Mouse (Mus musculus) liver, embryonic 16.5 days (tissue): Measurements from ENCODE around the gene Arnt. TPM values are rescaled to one million over a fixed set of nuclear protein-coding genes. Genes with fewer than 3 reads are reported as not detected.

Experiments
- ATAC-seq: fragments of 200-750 bp; cut with Nextera tagmentation; 2 replicates; pipeline ENCODE4 v1.8.0; 2017; ENCODE audit warnings: low read depth, mild to moderate bottlenecking, moderate number of reproducible peaks, moderate library complexity
- H3K27ac ChIP-seq: fragments of 300-500 bp; sonication (generic); 2 replicates; pipeline ENCODE4 v1.5.1; 2014; ENCODE audit warnings: mild to moderate bottlenecking, low read length
- H3K27me3 ChIP-seq: fragments of 300-500 bp; sonication (generic); 2 replicates; pipeline ENCODE4 v1.6.1; 2014; ENCODE audit warnings: low read depth, low read length, mixed read lengths; ENCODE audit not compliant: control insufficient read depth, insufficient read depth
- H3K36me3 ChIP-seq: fragments of 300-500 bp; sonication (generic); 2 replicates; pipeline ENCODE4 v1.6.1; 2014; ENCODE audit warnings: mild to moderate bottlenecking; ENCODE audit not compliant: control insufficient read depth, insufficient read depth
- H3K4me1 ChIP-seq: fragments of 300-500 bp; sonication (generic); 2 replicates; pipeline ENCODE4 v1.6.1; 2014; ENCODE audit warnings: low read depth, low read length, mixed read lengths; ENCODE audit not compliant: control insufficient read depth
- H3K4me2 ChIP-seq: fragments of 300-500 bp; sonication (generic); 2 replicates; pipeline ENCODE4 v1.6.1; 2014; ENCODE audit warnings: low read depth, low read length, mixed read lengths
- H3K4me3 ChIP-seq: fragments of 300-500 bp; sonication (generic); 2 replicates; pipeline ENCODE4 v1.5.1; 2014; ENCODE audit warnings: low read depth, mild to moderate bottlenecking, low read length
- H3K9ac ChIP-seq: fragments of 300-500 bp; sonication (generic); 2 replicates; pipeline ENCODE4 v1.6.1; 2014; ENCODE audit warnings: low read depth, low read length
- H3K9me3 ChIP-seq: fragments of 300-500 bp; sonication (generic); replicated peaks from 2 replicates; pipeline ENCODE4 v1.6.1; 2016; ENCODE audit warnings: low read length; ENCODE audit not compliant: control insufficient read depth
- WGBS: fragments of 180-500 bp; shearing (Covaris S2); extraction: QIAGEN DNeasy Blood & Tissue Kit; methylation state at CpG from one replicate; pipeline ENCODE4 v1.1.7; 2014; ENCODE audit not compliant: insufficient replicate concordance; 5-methylcytosine and 5-hydroxymethylcytosine counted together
- polyA plus RNA-seq: library from polyadenylated mRNA; unstranded; fragments of >200 nt; fragmentation: Nextera tagmentation; extraction: Ambion mirVana; gene quantifications from 2 replicates; pipeline ENCODE4 v1.2.1, GENCODE M21; 2015

Arnt gene
- polyA plus RNA-seq, 1 experiment from 2014 or later = 16.9 TPM

DNA sequence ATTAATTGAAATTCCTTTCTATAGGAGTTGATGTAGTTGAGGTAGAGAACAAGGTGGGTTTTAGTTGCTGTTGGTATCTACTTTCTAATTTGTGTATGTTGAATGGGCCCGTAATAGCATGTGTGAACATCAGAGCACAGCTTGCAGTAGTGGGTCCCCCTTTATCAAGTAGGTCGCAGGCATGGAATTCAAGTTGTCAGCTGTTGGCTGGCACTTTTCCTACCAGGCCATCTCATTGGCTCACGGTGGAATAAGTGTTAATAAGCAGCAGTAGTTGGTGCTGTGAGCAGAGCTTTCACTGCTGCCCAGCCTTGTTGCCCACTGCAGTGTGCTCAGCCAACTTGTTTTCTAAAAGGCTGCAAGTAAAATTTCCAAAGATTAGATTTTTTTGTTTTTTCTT, 54.5 kb downstream of the Arnt start:
- whole genome bisulfite sequencing = 61% methylated on average over 3 of the region's 3 CpGs
- no peak for ATAC-seq

DNA sequence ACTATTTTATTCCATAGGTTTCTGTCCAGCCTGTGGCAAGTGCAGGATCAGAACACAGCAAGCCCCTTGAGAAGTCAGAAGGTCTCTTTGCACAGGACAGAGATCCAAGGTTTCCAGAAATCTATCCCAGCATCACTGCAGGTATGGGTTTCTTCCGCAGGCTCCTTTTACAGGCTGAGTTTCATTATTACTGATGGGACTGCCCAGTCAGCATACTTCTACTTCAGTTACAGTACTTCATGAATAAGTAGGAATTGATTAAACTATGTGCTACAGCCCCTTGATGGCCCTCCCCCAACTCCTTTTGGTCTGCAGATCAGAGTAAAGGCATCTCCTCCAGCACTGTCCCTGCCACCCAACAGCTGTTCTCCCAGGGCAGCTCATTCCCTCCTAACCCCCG, 56.0 kb downstream of the Arnt start:
- Histone ChIP-seq H3K9ac (no peak overlapping the region), H3K4me1 (no peaks in the 10 kb centered on the region), H3K27ac (no peak overlapping the region), H3K9me3 (no peaks in the 10 kb centered on the region), H3K4me3 (no peak overlapping the region), H3K4me2 (no peak overlapping the region), H3K36me3 (peaks cover 54% of the 10 kb centered on the region), H3K27me3 (no peaks in the 10 kb centered on the region)
- 95% methylated on average over 2 of the region's 2 CpGs for WGBS
- ATAC-seq = no peak

More for the DNA sequence above, 54.5 kb downstream of the Arnt start:
- Histone ChIP-seq H3K4me2 (no peak overlapping the region), H3K9me3 (no peaks in the 10 kb centered on the region), H3K9ac (no peak overlapping the region), H3K36me3 (peaks cover 46% of the 10 kb centered on the region), H3K4me1 (no peaks in the 10 kb centered on the region), H3K4me3 (no peak overlapping the region), H3K27ac (no peak overlapping the region), H3K27me3 (no peaks in the 10 kb centered on the region)

DNA sequence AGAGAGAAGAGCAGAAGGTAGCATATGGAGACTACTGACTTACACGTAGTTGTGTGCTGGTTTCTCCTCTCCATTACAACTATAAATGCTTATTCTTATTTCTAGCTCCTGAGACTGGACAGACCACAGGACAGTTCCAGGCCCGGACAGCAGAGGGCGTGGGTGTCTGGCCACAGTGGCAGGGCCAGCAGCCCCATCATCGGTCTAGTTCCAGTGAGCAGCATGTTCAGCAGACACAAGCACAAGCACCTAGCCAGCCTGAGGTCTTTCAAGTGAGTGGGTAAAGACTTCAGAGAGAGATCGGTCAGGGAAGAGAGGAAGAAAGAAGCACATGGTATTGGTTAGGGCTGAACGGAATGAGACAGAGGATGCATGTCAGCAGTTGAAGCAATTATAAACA, 60.2 kb downstream of the Arnt start:
- H3K9me3 ChIP-seq = no peaks in the 10 kb centered on the region
- H3K27me3 ChIP-seq = no peaks in the 10 kb centered on the region
- 55% methylated on average over 6 of the region's 6 CpGs for WGBS
- ATAC-seq = 0 out of 2 replicates have a peak, but pooled peaks have one; percentile 19
- H3K36me3 ChIP-seq = peaks cover 49% of the 10 kb centered on the region
- H3K4me3 ChIP-seq = no peak overlapping the region
- no peak overlapping the region for H3K27ac ChIP-seq
- no peak overlapping the region for H3K9ac ChIP-seq
- H3K4me1 ChIP-seq = no peaks in the 10 kb centered on the region
- H3K4me2 ChIP-seq = no peak overlapping the region

DNA sequence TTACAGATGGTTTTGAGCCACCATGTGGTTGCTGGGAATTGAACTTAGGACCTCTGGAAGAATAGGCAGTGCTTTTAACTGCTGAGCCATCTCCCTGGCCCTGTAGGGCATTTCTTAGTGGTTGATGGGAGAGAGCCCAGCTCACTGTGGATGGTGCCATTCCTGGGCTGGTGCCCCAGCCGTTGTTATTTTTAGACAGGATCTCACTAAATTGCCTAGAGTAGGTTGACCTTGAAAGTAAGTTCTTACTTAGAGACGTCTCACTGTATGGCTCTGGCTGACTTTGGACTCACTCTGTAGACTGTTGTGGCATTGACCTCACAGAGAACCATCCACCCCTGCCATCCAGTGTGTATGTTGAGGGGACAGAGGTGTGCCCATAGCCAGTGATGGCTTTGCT, 64.0 kb downstream of the Arnt start:
- no peak overlapping the region for H3K27ac ChIP-seq
- no peak overlapping the region for H3K9ac ChIP-seq
- 71% methylated on average over 2 of the region's 2 CpGs for WGBS
- H3K4me1 ChIP-seq = no peaks in the 10 kb centered on the region
- no peak for ATAC-seq
- no peaks in the 10 kb centered on the region for H3K27me3 ChIP-seq
- H3K9me3 ChIP-seq = no peaks in the 10 kb centered on the region
- no peak overlapping the region for H3K4me2 ChIP-seq
- H3K36me3 ChIP-seq = peaks cover 28% of the 10 kb centered on the region
- no peak overlapping the region for H3K4me3 ChIP-seq

DNA sequence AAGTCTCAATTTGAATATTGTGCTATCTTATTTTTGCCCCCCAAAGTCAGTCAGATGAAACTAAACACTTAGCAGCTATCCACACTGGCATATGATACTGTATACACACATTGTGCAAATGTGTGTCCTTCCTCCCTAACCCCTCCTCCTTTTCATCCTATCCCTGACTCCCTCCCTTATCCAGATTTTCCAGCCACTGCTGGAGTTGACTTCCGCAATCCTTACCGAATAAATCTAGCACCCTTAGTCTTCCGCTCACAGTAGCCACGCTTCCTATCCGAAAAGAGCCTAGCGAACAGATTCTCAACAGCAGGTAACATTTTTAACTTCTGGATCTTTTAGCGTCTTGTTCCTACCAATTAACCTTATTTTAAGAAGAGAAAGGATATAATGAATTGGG, 64.8 kb downstream of the Arnt start, which contains the start of gene Ctsk:
Gene Ctsk (plus strand): TSS at position 233 of the 400 bp plus-strand sequence.
- Histone ChIP-seq H3K27me3 (no peaks in the 10 kb centered on the region), H3K9me3 (no peaks in the 10 kb centered on the region), H3K4me1 (no peaks in the 10 kb centered on the region), H3K36me3 (peaks cover 21% of the 10 kb centered on the region), H3K27ac (no peak within 1 kb of the TSS), H3K9ac (no peak within 1 kb of the TSS), H3K4me3 (no peak within 1 kb of the TSS), H3K4me2 (no peak within 1 kb of the TSS)
- WGBS = 80% methylated on average over 7 of the region's 7 CpGs
- ATAC-seq = no peak

DNA sequence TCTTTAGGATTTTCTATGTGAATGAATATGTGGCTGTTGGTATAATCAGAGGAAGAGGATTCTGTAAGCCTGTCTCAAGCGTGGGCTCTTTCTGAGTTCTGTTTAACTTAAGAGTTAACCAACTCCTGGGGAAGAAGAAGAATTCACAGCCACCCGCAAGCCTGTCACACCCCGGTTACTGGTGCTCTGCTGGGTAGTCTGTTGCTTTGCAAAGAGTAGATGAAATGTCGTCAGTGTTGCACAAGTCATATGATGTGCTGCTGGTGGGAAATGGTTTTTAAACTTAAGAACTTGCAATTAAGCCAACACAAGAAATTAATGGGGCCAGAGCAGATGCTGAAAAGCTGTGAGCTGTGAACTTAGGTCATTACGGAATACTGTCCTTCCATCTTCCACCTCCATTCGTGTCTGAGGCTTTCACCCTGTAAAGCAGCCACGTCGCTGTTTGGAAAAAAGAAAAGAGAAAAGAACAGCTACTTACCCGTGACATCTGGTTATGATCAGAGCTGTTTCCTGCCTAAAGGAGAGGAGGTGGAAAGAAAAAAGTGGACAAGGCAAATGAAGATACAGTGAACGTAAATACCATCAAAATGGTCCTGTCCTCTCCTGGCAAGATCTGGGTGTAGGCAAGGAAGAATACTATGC, 65.4 kb downstream of the Arnt start:
- no peaks in the 10 kb centered on the region for H3K9me3 ChIP-seq
- H3K27me3 ChIP-seq = no peaks in the 10 kb centered on the region
- H3K4me1 ChIP-seq = no peaks in the 10 kb centered on the region
- H3K36me3 ChIP-seq = peaks cover 15% of the 10 kb centered on the region
- no peak for ATAC-seq
- H3K9ac ChIP-seq = no peak overlapping the region
- no peak overlapping the region for H3K4me2 ChIP-seq
- no peak overlapping the region for H3K4me3 ChIP-seq
- WGBS = 61% methylated on average over 10 of the region's 10 CpGs
- H3K27ac ChIP-seq = no peak overlapping the region

DNA sequence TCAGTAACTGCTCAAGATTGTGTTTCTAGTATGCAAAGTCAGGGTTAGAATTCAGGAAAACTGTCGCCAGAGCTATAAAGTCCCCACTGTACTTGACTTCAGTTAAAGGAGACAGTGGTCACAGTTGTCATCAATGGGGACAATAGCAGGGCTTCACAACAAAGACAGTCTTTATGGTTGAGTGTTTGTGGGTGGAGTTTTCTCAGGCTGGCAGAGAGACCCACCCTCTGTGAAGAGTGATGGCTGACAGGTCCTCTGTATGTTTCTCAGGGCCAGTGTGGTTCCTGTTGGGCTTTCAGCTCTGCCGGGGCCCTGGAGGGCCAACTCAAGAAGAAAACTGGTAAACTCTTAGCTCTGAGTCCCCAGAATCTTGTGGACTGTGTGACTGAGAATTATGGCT, 68.1 kb downstream of the Arnt start:
- Histone ChIP-seq H3K27me3 (no peaks in the 10 kb centered on the region), H3K27ac (no peak overlapping the region), H3K9me3 (no peaks in the 10 kb centered on the region), H3K36me3 (no peaks in the 10 kb centered on the region), H3K9ac (no peak overlapping the region), H3K4me1 (no peaks in the 10 kb centered on the region), H3K4me3 (no peak overlapping the region), H3K4me2 (no peak overlapping the region)
- 52% methylated on average over 2 of the region's 2 CpGs for WGBS
- no peak for ATAC-seq

DNA sequence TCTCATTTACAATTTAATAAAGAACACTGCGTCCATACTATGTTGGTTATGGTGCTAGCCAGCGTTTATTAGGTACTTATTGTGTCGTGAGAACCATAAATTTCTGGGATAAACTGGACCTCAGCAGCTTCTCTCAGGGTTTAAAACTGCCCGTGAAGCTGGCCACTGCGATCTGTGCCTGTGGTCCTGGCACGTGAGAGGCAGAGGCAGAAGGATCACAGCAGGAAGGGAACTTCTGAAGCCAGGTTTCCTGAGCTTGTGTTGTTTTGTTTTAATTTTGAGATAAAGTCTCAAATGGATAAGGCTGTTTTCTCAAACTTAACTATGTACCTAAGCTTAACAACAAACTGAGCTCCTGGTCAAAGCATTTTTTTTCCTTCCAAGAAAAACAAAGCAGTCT, 75.2 kb downstream of the Arnt start:
- H3K27me3 ChIP-seq = no peaks in the 10 kb centered on the region
- 50% methylated on average over 6 of the region's 6 CpGs for WGBS
- H3K4me3 ChIP-seq = no peak overlapping the region
- H3K4me2 ChIP-seq = no peak overlapping the region
- peaks cover 8% of the 10 kb centered on the region; the same call in 1 of the 2 replicates for H3K4me1 ChIP-seq
- H3K36me3 ChIP-seq = no peaks in the 10 kb centered on the region
- H3K9ac ChIP-seq = no peak overlapping the region
- H3K9me3 ChIP-seq = no peaks in the 10 kb centered on the region
- ATAC-seq = no peak
- H3K27ac ChIP-seq = no peak overlapping the region

DNA sequence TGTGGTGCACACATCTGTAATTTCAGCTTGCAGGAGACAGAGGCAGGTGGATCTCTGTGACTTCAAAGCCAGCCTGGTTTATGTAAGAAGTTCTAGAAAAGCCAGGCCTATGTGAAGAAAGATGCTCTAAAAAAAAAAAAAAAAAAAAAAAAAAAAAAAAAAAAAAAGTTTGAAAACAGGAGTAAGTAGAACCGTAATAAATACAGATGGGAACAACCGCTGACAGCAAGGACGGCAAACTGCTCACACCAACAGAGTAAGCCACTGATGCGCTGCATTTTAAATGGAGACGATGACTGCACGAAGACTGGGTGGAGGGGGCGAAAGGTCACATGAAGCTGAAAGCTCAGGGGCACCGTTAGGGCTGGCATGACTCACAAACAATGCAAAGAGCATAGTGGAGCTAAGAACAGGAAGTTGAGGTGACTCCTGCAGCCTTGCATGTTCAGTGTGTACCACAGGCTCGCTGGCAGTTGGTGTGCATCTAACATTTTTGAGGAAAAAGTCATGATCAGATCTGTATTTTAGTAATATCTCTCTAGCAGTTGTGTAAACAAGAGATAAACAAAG, 77.5 kb downstream of the Arnt start:
- H3K27ac ChIP-seq = peak overlapping the region; percentile 9; the same call in 1 of the 2 replicates
- H3K27me3 ChIP-seq = no peaks in the 10 kb centered on the region
- no peaks in the 10 kb centered on the region for H3K36me3 ChIP-seq
- H3K4me2 ChIP-seq = no peak overlapping the region
- H3K9me3 ChIP-seq = no peaks in the 10 kb centered on the region
- no peak for ATAC-seq
- no peak overlapping the region for H3K4me3 ChIP-seq
- no peak overlapping the region for H3K9ac ChIP-seq
- H3K4me1 ChIP-seq = peaks cover 24% of the 10 kb centered on the region
- 41% methylated on average over 9 of the region's 9 CpGs for WGBS
